Mouse (Mus musculus) midbrain, embryonic 14.5 days (tissue): ENCODE data around the gene Tatdn3. TPM values are rescaled to one million over a fixed set of nuclear protein-coding genes. Genes with fewer than 3 reads are reported as not detected.

Experiments
- ATAC-seq: fragments of 200-750 bp; cut with Nextera tagmentation; 2 replicates; pipeline ENCODE4 v1.8.0; 2017; ENCODE audit warnings: moderate number of reproducible peaks, moderate library complexity; ENCODE audit not compliant: low FRiP score, low TSS enrichment
- DNase-seq: peaks from one replicate; pipeline ENCODE4 v3.0.0-alpha.2; 2015
- H3K27ac ChIP-seq: fragments of 300-500 bp; sonication (generic); replicated peaks from 2 replicates; pipeline ENCODE4 v1.5.1; 2014; ENCODE audit warnings: mild to moderate bottlenecking, low read depth, low read length, moderate library complexity
- H3K27me3 ChIP-seq: fragments of 300-500 bp; sonication (generic); 2 replicates; pipeline ENCODE4 v1.6.1; 2014; ENCODE audit warnings: low read length, control low read depth, mixed read lengths; ENCODE audit not compliant: control insufficient read depth, insufficient read depth
- H3K36me3 ChIP-seq: fragments of 300-500 bp; sonication (generic); 2 replicates; pipeline ENCODE4 v1.6.1; 2014; ENCODE audit warnings: low read length, control low read depth; ENCODE audit not compliant: control insufficient read depth, insufficient read depth
- H3K4me1 ChIP-seq: fragments of 300-500 bp; sonication (generic); 2 replicates; pipeline ENCODE4 v1.6.1; 2014; ENCODE audit warnings: mild to moderate bottlenecking, antibody characterized with exemption, low read length, control low read depth; ENCODE audit not compliant: control insufficient read depth, insufficient read depth
- H3K4me2 ChIP-seq: fragments of 300-500 bp; sonication (generic); 2 replicates; pipeline ENCODE4 v1.6.1; 2014; ENCODE audit warnings: mild to moderate bottlenecking, low read length, moderate library complexity
- H3K4me3 ChIP-seq: fragments of 300-500 bp; sonication (generic); replicated peaks from 2 replicates; pipeline ENCODE4 v1.5.1; 2014; ENCODE audit warnings: low read depth, low read length
- H3K9ac ChIP-seq: fragments of 300-500 bp; sonication (generic); replicated peaks from 2 replicates; pipeline ENCODE4 v1.6.1; 2014; ENCODE audit warnings: mild to moderate bottlenecking, low read length, moderate library complexity
- H3K9me3 ChIP-seq: fragments of 300-500 bp; sonication (generic); 2 replicates; pipeline ENCODE4 v1.6.1; 2016; ENCODE audit warnings: low read length, control low read depth, mixed read lengths; ENCODE audit not compliant: control insufficient read depth
- whole genome bisulfite sequencing: fragments of 180-500 bp; shearing (Covaris S2); extraction: QIAGEN DNeasy Blood & Tissue Kit; methylation state at CpG from one replicate; pipeline ENCODE4 v1.1.7; 2014; 5-methylcytosine and 5-hydroxymethylcytosine counted together
- polyA plus RNA-seq: library from polyadenylated mRNA; unstranded; fragments of >200 nt; fragmentation: Nextera tagmentation; extraction: Ambion mirVana; gene quantifications from 2 replicates; pipeline ENCODE4 v1.2.1, GENCODE M21; 2014

Gene Tatdn3
- polyA plus RNA-seq, 1 experiment from 2014 or later, result 16.0 TPM

- no peak overlapping the region for H3K9ac ChIP-seq
- H3K4me1 ChIP-seq, result no peaks in the 10 kb centered on the region
- WGBS, result 76% methylated on average over 8 of the region's 8 CpGs
- H3K36me3 ChIP-seq, result 0 out of 2 replicates have a peak, but pooled peaks cover 3% of the 10 kb centered on the region
- DNase-seq (no peak), ATAC-seq (no peak)
- H3K27ac ChIP-seq, result no peak overlapping the region
- no peak overlapping the region for H3K4me2 ChIP-seq
- H3K27me3 ChIP-seq, result no peaks in the 10 kb centered on the region
- no peak overlapping the region for H3K4me3 ChIP-seq
- H3K9me3 ChIP-seq, result no peaks in the 10 kb centered on the region
These were observed 7.7 kb downstream of the Tatdn3 start for GRCm38 (mm10) chr1:191054870-191055532.

GRCm38 (mm10) chr1:191053555-191053954 is 9.2 kb downstream of the Tatdn3 start:
- Histone ChIP-seq H3K9me3 (no peaks in the 10 kb centered on the region), H3K9ac (no peak overlapping the region), H3K27me3 (no peaks in the 10 kb centered on the region), H3K36me3 (0 out of 2 replicates have a peak, but pooled peaks cover 3% of the 10 kb centered on the region), H3K4me3 (no peak overlapping the region), H3K4me2 (no peak overlapping the region), H3K4me1 (no peaks in the 10 kb centered on the region), H3K27ac (no peak overlapping the region)
- WGBS, result 90% methylated on average over 3 of the region's 3 CpGs
- DNase-seq (no peak), ATAC-seq (no peak)

- no peak overlapping the region for H3K4me2 ChIP-seq
- no peak for DNase-seq
- no peaks in the 10 kb centered on the region for H3K4me1 ChIP-seq
These were observed 16.4 kb downstream of the Tatdn3 start for GRCm38 (mm10) chr1:191046231-191046824.

GRCm38 (mm10) chr1:191045264-191045663 is 17.5 kb downstream of the Tatdn3 start:
- Histone ChIP-seq H3K4me1 (no peaks in the 10 kb centered on the region), H3K27ac (no peak overlapping the region), H3K9me3 (no peaks in the 10 kb centered on the region), H3K36me3 (no peaks in the 10 kb centered on the region), H3K9ac (no peak overlapping the region), H3K4me2 (no peak overlapping the region), H3K4me3 (no peak overlapping the region), H3K27me3 (no peaks in the 10 kb centered on the region)
- ATAC-seq (no peak), DNase-seq (no peak)
- WGBS, result 95% methylated on average over 2 of the region's 2 CpGs

More at GRCm38 (mm10) chr1:191046231-191046824, 16.4 kb downstream of the Tatdn3 start:
- no peak for ATAC-seq
- Histone ChIP-seq H3K9ac (no peak overlapping the region), H3K27me3 (no peaks in the 10 kb centered on the region), H3K9me3 (no peaks in the 10 kb centered on the region), H3K36me3 (no peaks in the 10 kb centered on the region), H3K27ac (no peak overlapping the region), H3K4me3 (no peak overlapping the region)
- 67% methylated on average over 7 of the region's 7 CpGs for WGBS

DNA sequence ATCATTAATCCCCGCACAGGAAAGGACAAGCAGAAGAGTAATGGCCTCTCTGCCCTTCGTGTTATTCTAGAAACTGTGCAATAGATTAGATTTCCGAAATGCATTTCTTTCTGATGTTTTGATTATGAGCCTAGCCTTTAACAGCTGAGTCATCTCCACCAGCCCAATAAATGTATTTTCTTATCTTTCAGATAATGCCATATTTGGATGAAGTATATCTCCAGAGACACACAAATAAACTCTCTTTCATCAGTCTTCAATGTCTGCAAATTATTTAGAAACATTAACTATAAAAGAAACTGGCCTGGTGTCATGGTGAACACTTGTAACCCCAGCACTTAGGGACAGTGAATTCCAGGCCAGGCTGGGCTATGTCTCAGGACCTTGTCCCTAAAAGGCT is 20.0 kb downstream of the Tatdn3 start:
- Histone ChIP-seq H3K4me3 (no peak overlapping the region), H3K9me3 (no peaks in the 10 kb centered on the region), H3K4me2 (no peak overlapping the region), H3K4me1 (no peaks in the 10 kb centered on the region), H3K9ac (no peak overlapping the region), H3K27ac (no peak overlapping the region), H3K27me3 (no peaks in the 10 kb centered on the region), H3K36me3 (no peaks in the 10 kb centered on the region)
- no peak for ATAC-seq
- DNase-seq, result no peak
- 85% methylated on average over 3 of the region's 3 CpGs for WGBS

- no peak overlapping the region for H3K4me3 ChIP-seq
- no peak overlapping the region for H3K4me2 ChIP-seq
- no peak overlapping the region for H3K9ac ChIP-seq
- no peak for ATAC-seq
- no peaks in the 10 kb centered on the region for H3K36me3 ChIP-seq
- no peaks in the 10 kb centered on the region for H3K4me1 ChIP-seq
- 89% methylated on average over 5 of the region's 5 CpGs for WGBS
- H3K27ac ChIP-seq, result no peak overlapping the region
- H3K9me3 ChIP-seq, result no peaks in the 10 kb centered on the region
- no peaks in the 10 kb centered on the region for H3K27me3 ChIP-seq
- DNase-seq, result no peak
These were observed 20.6 kb downstream of the Tatdn3 start for GRCm38 (mm10) chr1:191042106-191042505.

DNA sequence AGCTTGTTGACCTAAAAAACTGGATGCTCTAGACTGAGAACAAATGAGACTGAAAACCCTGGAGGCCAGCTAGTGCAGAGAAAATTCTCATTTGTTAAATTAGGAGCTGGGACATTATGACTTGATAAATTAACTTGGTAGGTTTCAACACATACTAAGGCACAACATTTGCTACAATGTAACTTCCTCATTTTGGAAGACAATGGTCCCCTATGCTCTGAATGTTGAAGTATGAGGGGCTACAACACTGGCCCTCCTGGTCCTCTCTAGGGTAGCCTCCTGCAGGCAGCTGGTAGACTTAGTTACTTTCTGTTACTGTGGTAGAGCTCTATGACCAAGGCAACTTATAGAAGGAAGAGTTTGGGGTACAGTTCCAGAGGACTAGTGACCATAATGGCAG is 21.4 kb downstream of the Tatdn3 start:
- no peak for ATAC-seq
- no peaks in the 10 kb centered on the region for H3K36me3 ChIP-seq
- H3K9me3 ChIP-seq, result no peaks in the 10 kb centered on the region
- no peak overlapping the region for H3K4me2 ChIP-seq
- no peak overlapping the region for H3K4me3 ChIP-seq
- H3K27ac ChIP-seq, result no peak overlapping the region
- H3K27me3 ChIP-seq, result no peaks in the 10 kb centered on the region
- DNase-seq, result no peak
- H3K9ac ChIP-seq, result no peak overlapping the region
- no peaks in the 10 kb centered on the region for H3K4me1 ChIP-seq

- no peaks in the 10 kb centered on the region for H3K4me1 ChIP-seq
- no peak overlapping the region for H3K9ac ChIP-seq
- WGBS, result 92% methylated on average over 4 of the region's 4 CpGs
- ATAC-seq (no peak), DNase-seq (no peak)
- no peak overlapping the region for H3K4me3 ChIP-seq
- H3K27me3 ChIP-seq, result no peaks in the 10 kb centered on the region
- H3K4me2 ChIP-seq, result no peak overlapping the region
- H3K9me3 ChIP-seq, result no peaks in the 10 kb centered on the region
- no peaks in the 10 kb centered on the region for H3K36me3 ChIP-seq
- H3K27ac ChIP-seq, result no peak overlapping the region
These were observed 24.7 kb downstream of the Tatdn3 start for GRCm38 (mm10) chr1:191037999-191038398.
